Mouse (Mus musculus) liver, adult 2 months (tissue): Measurements from ENCODE around the gene Gusb. TPM values are rescaled to one million over a fixed set of nuclear protein-coding genes. Genes with fewer than 3 reads are reported as not detected.
A peak's percentile ranks its signal among the peaks of the same experiment; 100 is the strongest.

Experiments used
- DNase-seq: peaks from one replicate; pipeline ENCODE4 v3.0.0-alpha.2; 2011; ENCODE audit warnings: low read depth, low spot score; ENCODE audit errors: extremely low read depth
- H3K27ac ChIP-seq: fragments of 200-500 bp; replicated peaks from 2 replicates; pipeline ENCODE4 v1.5.1; 2012; ENCODE audit warnings: low read depth, mild to moderate bottlenecking, control low read depth, inconsistent platforms, low read length; ENCODE audit not compliant: insufficient read depth
- H3K27me3 ChIP-seq: fragments of 200-500 bp; 2 replicates; pipeline ENCODE4 v1.6.1; 2012; ENCODE audit warnings: mild to moderate bottlenecking, moderate library complexity, low read length, inconsistent platforms; ENCODE audit not compliant: control insufficient read depth, insufficient read depth
- H3K36me3 ChIP-seq: fragments of 200-500 bp; 2 replicates; pipeline ENCODE4 v1.6.1; 2012; ENCODE audit warnings: low read length, inconsistent platforms; ENCODE audit not compliant: control insufficient read depth, insufficient read depth
- H3K4me1 ChIP-seq: fragments of 200-500 bp; 2 replicates; pipeline ENCODE4 v1.6.1; 2011; ENCODE audit warnings: low read length; ENCODE audit not compliant: control insufficient read depth, insufficient read depth
- H3K4me3 ChIP-seq: fragments of 200-500 bp; 2 replicates; pipeline ENCODE4 v1.5.1; 2011; ENCODE audit warnings: low read depth, mild to moderate bottlenecking, control low read depth, low read length, moderate library complexity; ENCODE audit not compliant: insufficient read depth
- H3K79me2 ChIP-seq: fragments of 200-500 bp; 2 replicates; pipeline ENCODE4 v1.6.1; 2012; ENCODE audit warnings: inconsistent platforms, mild to moderate bottlenecking, low read length, moderate library complexity; ENCODE audit not compliant: control insufficient read depth, insufficient read depth
- H3K9ac ChIP-seq: fragments of 200-500 bp; 2 replicates; pipeline ENCODE4 v1.6.1; 2012; ENCODE audit warnings: low read depth, mild to moderate bottlenecking, control low read depth, inconsistent platforms, low read length
- CTCF ChIP-seq: fragments of 200-500 bp; IDR thresholded peaks from 2 replicates; pipeline ENCODE4 v1.5.1; 2011; ENCODE audit warnings: low read depth, low read length, control low read depth
- POLR2A ChIP-seq: fragments of 200-500 bp; IDR thresholded peaks from 2 replicates; pipeline ENCODE4 v1.6.1; 2011; ENCODE audit warnings: low read length, control low read depth; ENCODE audit not compliant: insufficient read depth; ENCODE audit errors: extremely low read depth
- WGBS: fragments of 180-500 bp; shearing (Covaris S2); methylation state at CpG from one replicate; pipeline ENCODE4 v1.1.7; 2018; 5-methylcytosine and 5-hydroxymethylcytosine counted together
- polyA plus RNA-seq: library from polyadenylated mRNA; depleted of rRNA; stranded (reverse); fragments of >200 nt; gene quantifications from 2 replicates; pipeline ENCODE4 v1.2.3, GENCODE M21; 2012
- total RNA-seq: library from RNA; depleted of rRNA; stranded (reverse); fragments of >200 nt; gene quantifications from 2 replicates; pipeline ENCODE4 v1.2.3, GENCODE M21; 2014

The Gusb gene
- total and polyA plus RNA-seq, 2 experiments: 13.6 to 17.6 TPM

GRCm38 (mm10) chr5:130029142-130029897, 26.5 kb upstream of the Gusb start, which contains the start of the genes Asl and Crcp:
Asl (minus strand) TSS chr5:130029247.
Crcp (plus strand) TSS chr5:130029290.
- Histone ChIP-seq H3K4me3 (peak within 1 kb of the TSS; percentile 99), H3K27me3 (no peaks in the 10 kb centered on the region), H3K36me3 (no peaks in the 10 kb centered on the region), H3K9ac (peak within 1 kb of the TSS; percentile 98), H3K4me1 (peaks cover 25% of the 10 kb centered on the region), H3K27ac (peak within 1 kb of the TSS; percentile 91), H3K79me2 (no peaks in the 10 kb centered on the region; the same call in 1 of the 2 replicates)
- TF ChIP-seq POLR2A (peak; percentile 52; the same call in 1 of the 2 replicates), CTCF (no peak)
- DNase-seq: peak; percentile 67
- under 1% methylated on average over 51 of the region's 51 CpGs for WGBS

GRCm38 (mm10) chr5:130027696-130028095, 24.8 kb upstream of the Gusb start:
- H3K27me3 ChIP-seq: no peaks in the 10 kb centered on the region
- TF ChIP-seq CTCF (no peak), POLR2A (no peak)
- no peaks in the 10 kb centered on the region; the same call in 1 of the 2 replicates for H3K79me2 ChIP-seq
- no peak for DNase-seq
- H3K4me3 ChIP-seq: no peak overlapping the region
- no peak overlapping the region for H3K9ac ChIP-seq
- no peaks in the 10 kb centered on the region for H3K36me3 ChIP-seq
- peak overlapping the region; percentile 37 for H3K27ac ChIP-seq
- 88% methylated on average over 7 of the region's 7 CpGs for WGBS
- H3K4me1 ChIP-seq: peaks cover 21% of the 10 kb centered on the region

DNA sequence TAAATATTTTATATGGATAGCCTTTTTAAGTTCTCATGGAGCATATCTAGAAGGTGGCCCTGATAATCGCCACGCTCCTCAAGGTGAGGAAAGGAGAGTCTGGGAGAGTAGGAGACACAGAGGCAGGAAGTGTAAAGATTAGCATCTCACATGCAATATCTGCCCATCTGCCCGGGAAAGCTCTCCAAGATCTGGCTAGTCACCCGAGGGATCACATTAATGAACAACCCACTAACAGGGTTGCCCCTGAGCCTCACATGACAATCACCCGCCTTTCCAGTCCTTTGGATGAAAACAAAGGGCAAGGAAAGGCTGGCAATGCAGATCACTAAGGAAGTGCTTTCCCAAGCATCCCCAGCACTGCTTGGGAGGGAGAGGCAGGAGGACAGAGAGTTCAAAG, 24.3 kb upstream of the Gusb start:
- peak; percentile 84 for DNase-seq
- H3K27ac ChIP-seq: peak overlapping the region; percentile 37
- WGBS: 48% methylated on average over 5 of the region's 5 CpGs

GRCm38 (mm10) chr5:130023767-130024539, 21.1 kb upstream of the Gusb start:
- Histone ChIP-seq H3K9ac (peak overlapping the region; percentile 95), H3K4me1 (peaks cover 16% of the 10 kb centered on the region), H3K79me2 (peaks cover 9% of the 10 kb centered on the region; the same call in 1 of the 2 replicates), H3K36me3 (peaks cover 17% of the 10 kb centered on the region), H3K27ac (peak overlapping the region; percentile 94), H3K4me3 (peak overlapping the region; percentile 90), H3K27me3 (no peaks in the 10 kb centered on the region)
- peak; percentile 92 for TF ChIP-seq POLR2A
- peak; percentile 78 for TF ChIP-seq CTCF
- under 1% methylated on average over 32 of the region's 32 CpGs for WGBS
- peak; percentile 98 for DNase-seq

More for the DNA sequence above, 24.3 kb upstream of the Gusb start:
- no peak overlapping the region for H3K9ac ChIP-seq
- TF ChIP-seq POLR2A: no peak
- no peak for TF ChIP-seq CTCF
- H3K36me3 ChIP-seq: no peaks in the 10 kb centered on the region
- H3K27me3 ChIP-seq: no peaks in the 10 kb centered on the region
- H3K79me2 ChIP-seq: no peaks in the 10 kb centered on the region; the same call in 1 of the 2 replicates
- no peak overlapping the region for H3K4me3 ChIP-seq
- H3K4me1 ChIP-seq: peaks cover 15% of the 10 kb centered on the region

- H3K79me2 ChIP-seq: peaks cover 9% of the 10 kb centered on the region; the same call in 1 of the 2 replicates
- peaks cover 16% of the 10 kb centered on the region for H3K4me1 ChIP-seq
- peak overlapping the region; percentile 90 for H3K4me3 ChIP-seq
- TF ChIP-seq POLR2A: no peak
- DNase-seq: no peak
- H3K27ac ChIP-seq: peak overlapping the region; percentile 94
- 18% methylated on average over 12 of the region's 12 CpGs for WGBS
- no peaks in the 10 kb centered on the region for H3K27me3 ChIP-seq
- peaks cover 24% of the 10 kb centered on the region for H3K36me3 ChIP-seq
- peak overlapping the region; percentile 82 for H3K9ac ChIP-seq
Measured at GRCm38 (mm10) chr5:130023067-130023766, 20.4 kb upstream of the Gusb start.
